Mouse (Mus musculus): ENCODE data around the gene Rarres1. TPM values are rescaled to one million over a fixed set of nuclear protein-coding genes. Genes with fewer than 3 reads are reported as not detected.

The Rarres1 gene
- total RNA-seq (2014; rRNA removed) (0.40 and 0.58 TPM in 2 replicates), polyA plus RNA-seq (2015; fragmentation: Nextera tagmentation; extraction: Ambion mirVana) (2.7 and 3.4 TPM in 2 replicates)

GRCm38 (mm10) chr3:67515274-67515801, at the start of gene Rarres1:
Rarres1 (minus strand) TSS chr3:67515523.
- Histone ChIP-seq H3K4me3 (ENCODE audit: low read length) (peak within 1 kb of the TSS; percentile 58), H3K9me3 (ENCODE audit: low read length) (no peaks in the 10 kb centered on the region), H3K27me3 (ENCODE audit: insufficient read depth, low read length) (no peaks in the 10 kb centered on the region), H3K4me1 (ENCODE audit: insufficient read depth, low read length) (no peaks in the 10 kb centered on the region), H3K27ac (no peak within 1 kb of the TSS), H3K36me3 (ENCODE audit: insufficient read depth, low read length) (no peaks in the 10 kb centered on the region), H3K9ac (replicated peaks; ENCODE audit: low read length) (peak within 1 kb of the TSS; percentile 50), H3K4me2 (ENCODE audit: low read depth, low read length) (peak within 1 kb of the TSS; percentile 99)
- peak; percentile 72 for ATAC-seq
- peak; percentile 6 for DNase-seq (ENCODE audit: low spot score)
- peak; percentile 32; the same call in 1 of the 2 replicates for TF ChIP-seq CTCF (IDR thresholded peaks at IDR 0.05; ENCODE audit: low read depth)
- 2% methylated on average over 33 of the region's 38 CpGs for WGBS

- H3K9me3 ChIP-seq (ENCODE audit: low read length): no peaks in the 10 kb centered on the region
- no peak overlapping the region for H3K27ac ChIP-seq
- 51% methylated on average over 5 of the region's 5 CpGs for WGBS
- H3K27me3 ChIP-seq (ENCODE audit: insufficient read depth, low read length): no peaks in the 10 kb centered on the region
- ATAC-seq (peak; percentile 86), DNase-seq (ENCODE audit: low spot score) (peak; percentile 73)
- H3K4me1 ChIP-seq (ENCODE audit: insufficient read depth, low read length): no peaks in the 10 kb centered on the region
- H3K9ac ChIP-seq (replicated peaks; ENCODE audit: low read length): no peak overlapping the region
- no peak overlapping the region for H3K4me3 ChIP-seq (ENCODE audit: low read length)
- TF ChIP-seq CTCF (IDR thresholded peaks at IDR 0.05; ENCODE audit: low read depth): peak; percentile 71
- no peaks in the 10 kb centered on the region for H3K36me3 ChIP-seq (ENCODE audit: insufficient read depth, low read length)
- no peak overlapping the region for H3K4me2 ChIP-seq (ENCODE audit: low read depth, low read length)
Measured at GRCm38 (mm10) chr3:67564731-67565357, 49.5 kb upstream of the Rarres1 start.

GRCm38 (mm10) chr3:67557718-67558354, 42.5 kb upstream of the Rarres1 start:
- H3K27ac ChIP-seq: no peak overlapping the region
- 60% methylated on average over 14 of the region's 14 CpGs for WGBS
- no peak overlapping the region for H3K4me3 ChIP-seq (ENCODE audit: low read length)
- no peak for TF ChIP-seq CTCF (IDR thresholded peaks at IDR 0.05; ENCODE audit: low read depth)
- no peaks in the 10 kb centered on the region for H3K27me3 ChIP-seq (ENCODE audit: insufficient read depth, low read length)
- no peaks in the 10 kb centered on the region for H3K4me1 ChIP-seq (ENCODE audit: insufficient read depth, low read length)
- H3K9ac ChIP-seq (replicated peaks; ENCODE audit: low read length): no peak overlapping the region
- no peaks in the 10 kb centered on the region for H3K9me3 ChIP-seq (ENCODE audit: low read length)
- H3K36me3 ChIP-seq (ENCODE audit: insufficient read depth, low read length): no peaks in the 10 kb centered on the region
- ATAC-seq (0 out of 2 replicates have a peak, but pooled peaks have one; percentile 22), DNase-seq (ENCODE audit: low spot score) (no peak)
- peak overlapping the region; percentile 52 for H3K4me2 ChIP-seq (ENCODE audit: low read depth, low read length)

GRCm38 (mm10) chr3:67557200-67557651, 41.9 kb upstream of the Rarres1 start:
- DNase-seq (ENCODE audit: low spot score) (peak; percentile 50), ATAC-seq (peak; percentile 63)
- peak overlapping the region; percentile 16; the same call in 1 of the 2 replicates for H3K4me3 ChIP-seq (ENCODE audit: low read length)

GRCm38 (mm10) chr3:67555211-67555610, 39.9 kb upstream of the Rarres1 start:
- H3K9ac ChIP-seq (replicated peaks; ENCODE audit: low read length): no peak overlapping the region
- 87% methylated on average over 5 of the region's 5 CpGs for WGBS
- no peaks in the 10 kb centered on the region for H3K27me3 ChIP-seq (ENCODE audit: insufficient read depth, low read length)
- H3K9me3 ChIP-seq (ENCODE audit: low read length): no peaks in the 10 kb centered on the region
- no peak overlapping the region for H3K4me3 ChIP-seq (ENCODE audit: low read length)
- TF ChIP-seq CTCF (IDR thresholded peaks at IDR 0.05; ENCODE audit: low read depth): no peak
- H3K4me2 ChIP-seq (ENCODE audit: low read depth, low read length): no peak overlapping the region
- no peak overlapping the region for H3K27ac ChIP-seq
- H3K4me1 ChIP-seq (ENCODE audit: insufficient read depth, low read length): no peaks in the 10 kb centered on the region
- ATAC-seq (no peak), DNase-seq (ENCODE audit: low spot score) (no peak)
- H3K36me3 ChIP-seq (ENCODE audit: insufficient read depth, low read length): no peaks in the 10 kb centered on the region

More at GRCm38 (mm10) chr3:67557200-67557651, 41.9 kb upstream of the Rarres1 start:
- no peak overlapping the region for H3K27ac ChIP-seq
- peak overlapping the region; percentile 52 for H3K4me2 ChIP-seq (ENCODE audit: low read depth, low read length)
- no peaks in the 10 kb centered on the region for H3K4me1 ChIP-seq (ENCODE audit: insufficient read depth, low read length)
- H3K36me3 ChIP-seq (ENCODE audit: insufficient read depth, low read length): no peaks in the 10 kb centered on the region
- H3K27me3 ChIP-seq (ENCODE audit: insufficient read depth, low read length): no peaks in the 10 kb centered on the region
- no peaks in the 10 kb centered on the region for H3K9me3 ChIP-seq (ENCODE audit: low read length)
- 28% methylated on average over 14 of the region's 14 CpGs for WGBS
- TF ChIP-seq CTCF (IDR thresholded peaks at IDR 0.05; ENCODE audit: low read depth): no peak
- H3K9ac ChIP-seq (replicated peaks; ENCODE audit: low read length): no peak overlapping the region

- TF ChIP-seq CTCF (IDR thresholded peaks at IDR 0.05; ENCODE audit: low read depth): no peak
- no peak overlapping the region for H3K4me2 ChIP-seq (ENCODE audit: low read depth, low read length)
- 94% methylated on average over 5 of the region's 5 CpGs for WGBS
- H3K9me3 ChIP-seq (ENCODE audit: low read length): no peaks in the 10 kb centered on the region
- H3K4me3 ChIP-seq (ENCODE audit: low read length): no peak overlapping the region
- ATAC-seq (no peak), DNase-seq (ENCODE audit: low spot score) (no peak)
- H3K36me3 ChIP-seq (ENCODE audit: insufficient read depth, low read length): no peaks in the 10 kb centered on the region
- no peaks in the 10 kb centered on the region for H3K4me1 ChIP-seq (ENCODE audit: insufficient read depth, low read length)
- no peak overlapping the region for H3K27ac ChIP-seq
- H3K27me3 ChIP-seq (ENCODE audit: insufficient read depth, low read length): no peaks in the 10 kb centered on the region
- no peak overlapping the region for H3K9ac ChIP-seq (replicated peaks; ENCODE audit: low read length)
Measured at GRCm38 (mm10) chr3:67553927-67554448, 38.7 kb upstream of the Rarres1 start.
